Mouse (Mus musculus): ENCODE measurements around the gene Vegfa.

GRCm38 (mm10) chr17:46073730-46074301 lies 41.6 kb upstream of the Vegfa start:
- TF ChIP-seq POLR2AphosphoS2 (IDR thresholded peaks at IDR 0.05; ENCODE audit: insufficient read length, low read depth) (no peak), POLR2A (IDR thresholded peaks at IDR 0.05; ENCODE audit: insufficient read length, low read depth) (no peak), MAX (IDR thresholded peaks at IDR 0.05; ENCODE audit: low read depth) (no peak)

All from myocyte (in vitro differentiated cells).